Mouse (Mus musculus) liver, postnatal 0 days (tissue): ENCODE measurements around the gene Map4k5.

ENCODE experiments used
- CTCF ChIP-seq: sonication (generic); IDR thresholded peaks from 2 replicates; pipeline ENCODE4 v1.5.1; 2016; ENCODE audit warnings: antibody characterized with exemption, low read depth
- EP300 ChIP-seq: IDR thresholded peaks from 2 replicates; pipeline ENCODE4 v1.6.1; 2016; ENCODE audit warnings: antibody characterized with exemption, low read depth, mild to moderate bottlenecking

GRCm38 (mm10) chr12:69776607-69777340, 116.2 kb downstream of the Map4k5 start:
- no peak for TF ChIP-seq CTCF
- TF ChIP-seq EP300: no peak
